Mouse (Mus musculus) spleen, postnatal 0 days (tissue): Measurements from ENCODE around the gene Vmn2r2. TPM values are rescaled to one million over a fixed set of nuclear protein-coding genes. Genes with fewer than 3 reads are reported as not detected.

ENCODE experiments used
- polyA plus RNA-seq: library from polyadenylated mRNA; unstranded; fragments of >200 nt; fragmentation: Nextera tagmentation; extraction: Ambion mirVana; gene quantifications from 2 replicates; pipeline ENCODE4 v1.2.1, GENCODE M21; 2015

The Vmn2r2 gene
- polyA plus RNA-seq = not detected in 2 replicates

GRCm38 (mm10) chr3:64141878-64142508 is at the start of gene Vmn2r2:
Vmn2r2 (minus strand) TSS chr3:64141928.

GRCm38 (mm10) chr3:64081247-64081646 is 60.5 kb downstream of the Vmn2r2 start, which contains the start of gene Vmn2r1:
Vmn2r1 (plus strand) TSS chr3:64081547.

Other genes with a start within 250 kb of the Vmn2r2 start
- 0.02 TPM in 1 of 2 replicates, not detected in the other for gene Plch1, start 242.5 kb downstream of the Vmn2r2 start, polyA plus RNA-seq
- gene E130311K13Rik, start 212.5 kb downstream of the Vmn2r2 start, polyA plus RNA-seq = 3.3 and 3.6 TPM in 2 replicates
- gene Slc33a1, start 177.2 kb downstream of the Vmn2r2 start, polyA plus RNA-seq = 8.1 and 8.7 TPM in 2 replicates
- 22.5 and 24.8 TPM in 2 replicates for gene Gmps, start 165.8 kb downstream of the Vmn2r2 start, polyA plus RNA-seq
- not detected in 2 replicates for gene Vmn2r1, start 60.4 kb downstream of the Vmn2r2 start, polyA plus RNA-seq
- gene Vmn2r3, start 147.8 kb upstream of the Vmn2r2 start, polyA plus RNA-seq = not detected in 2 replicates